Mouse (Mus musculus) cerebellum, postnatal 4 days (tissue): ENCODE measurements at regions not wholly inside any gene's neighbourhood (a gene's known extent, or its start where the extent isn't known, plus 50 kb on each side); places are given as distances from the start of the nearest gene placed in this dataset.

ENCODE experiments used
- DNase-seq, 2 experiments: peaks; one replicate each; pipeline ENCODE4 v3.0.0; 2022; ENCODE audit warnings: low spot score in 2 of 2, mixed read lengths in 1 of 2

- no peak for DNase-seq
Observed at GRCm38 (mm10) chr8:46411877-46412625, 58.8 kb upstream of the Acsl1 start.

GRCm38 (mm10) chr8:46413349-46414024 is 57.4 kb upstream of the Acsl1 start:
- DNase-seq = no peak

DNA sequence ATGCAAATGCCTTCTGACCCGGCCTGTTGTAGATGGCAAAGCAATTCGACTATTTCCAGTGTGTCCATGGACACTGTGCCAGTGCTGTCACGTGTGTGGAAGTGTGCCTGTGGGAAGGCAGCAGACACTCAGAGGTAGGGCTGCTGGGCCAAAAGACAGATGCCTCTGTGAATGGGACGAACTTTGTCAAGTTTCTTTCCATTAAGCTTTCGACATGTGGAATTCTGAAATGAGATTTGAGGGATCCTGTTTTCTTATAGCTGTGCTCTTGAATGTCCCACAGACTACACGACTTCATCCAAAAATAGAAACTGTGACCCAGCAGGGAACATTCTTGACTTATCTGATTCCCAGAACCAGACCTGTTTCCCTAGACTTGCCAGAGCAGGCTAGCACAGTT is 56.0 kb upstream of the Acsl1 start:
- no peak for DNase-seq

GRCm38 (mm10) chr8:46419402-46419801 is 51.4 kb upstream of the Acsl1 start:
- DNase-seq = no peak

GRCm38 (mm10) chr8:46420476-46420875 is 50.4 kb upstream of the Acsl1 start:
- DNase-seq = no peak
